Comparison of ENCODE assay signal across 17 mouse cellular contexts in the genomic region with DNA sequence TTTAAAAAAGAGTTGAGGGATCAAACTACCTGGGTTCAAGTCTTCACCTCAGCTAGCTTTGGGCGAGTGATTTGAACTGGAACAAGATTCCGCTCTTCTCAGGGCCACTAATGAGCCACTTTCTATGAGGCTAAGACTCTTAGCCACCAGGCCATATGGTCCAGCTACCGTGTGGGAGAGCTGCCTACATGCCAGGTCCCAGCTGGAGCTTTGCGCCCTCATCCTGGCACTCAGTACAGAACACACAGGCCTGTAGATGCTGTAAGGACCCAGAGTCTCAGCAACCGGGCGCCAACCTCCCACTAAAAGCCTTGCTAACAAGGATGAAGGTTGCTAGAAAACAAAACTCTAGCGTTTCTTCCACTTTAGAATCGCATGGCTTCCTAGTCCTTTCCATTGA. TPM values are rescaled to one million over a fixed set of nuclear protein-coding genes. Genes with fewer than 3 reads are reported as not detected.
A peak's percentile ranks its signal among the peaks of the same experiment; 100 is the strongest.
DNase-seq lines count a peak whose midpoint lies in the region; ATAC-seq lines count a peak whose summit lies in the region.
"Had no signal": no experiment of that assay in that cellular context is flagged by ENCODE, and none has a peak within 500 bp of the region (broad histone marks: within the 10 kb centered on the region; RNA-seq: fewer than 3 reads in every experiment).

No protein-coding gene starts in this region.

- H3K27ac ChIP-seq in limb, embryonic 12.5 days: 0 out of 2 replicates have a peak overlapping the region, but pooled peaks have one; percentile 23
- H3K27ac ChIP-seq in limb, embryonic 10.5 days: no peak overlapping the region
- H3K27ac ChIP-seq: hindbrain, embryonic 14.5 days; intestine, embryonic 15.5 days; kidney, embryonic 15.5 days; liver, embryonic 15.5 days; stomach, postnatal 0 days had no signal

- no peaks in the 10 kb centered on the region for H3K27me3 ChIP-seq in limb, embryonic 12.5 days
- H3K27me3 ChIP-seq in limb, embryonic 10.5 days (ENCODE audit: low read depth, poor library complexity, severe bottlenecking): no peaks in the 10 kb centered on the region
- H3K27me3 ChIP-seq: heart, embryonic 12.5 days; intestine, embryonic 15.5 days; kidney, embryonic 15.5 days; liver, embryonic 15.5 days had no signal

- DNase-seq in limb, embryonic 10.5 days (ENCODE audit: low spot score): no peak
- DNase-seq in cerebellum, adult 11-12 months: peak; percentile 94
- DNase-seq in cerebellum, postnatal 14 days: peak; percentile 76 to 89
- DNase-seq in layer of hippocampus, postnatal 36 days: peak; percentile 51 to 61
- no peak for DNase-seq in embryo, embryonic 9.5 days (ENCODE audit: extremely low spot score)
- no peak for DNase-seq in heart, adult 18-20 months
- DNase-seq: right cerebral cortex, postnatal 14 days had no signal

- no peaks in the 10 kb centered on the region for H3K9me3 ChIP-seq in limb, embryonic 12.5 days
- no peaks in the 10 kb centered on the region for H3K9me3 ChIP-seq in limb, embryonic 10.5 days (replicated peaks)
- H3K9me3 ChIP-seq: G1E; heart, embryonic 12.5 days; intestine, embryonic 15.5 days; kidney, embryonic 15.5 days; liver, embryonic 15.5 days had no signal

- WGBS in limb, embryonic 12.5 days: 93% methylated on average over 8 of the region's 8 CpGs
- WGBS in limb, embryonic 10.5 days: 91% methylated on average over 8 of the region's 8 CpGs

- no peak for ATAC-seq in limb, embryonic 12.5 days (ENCODE audit: insufficient number of reproducible peaks, insufficient read depth, low FRiP score, low TSS enrichment, low read depth)
- ATAC-seq: intestine, embryonic 15.5 days; lung, postnatal 0 days; midbrain, embryonic 16.5 days had no signal

- no peak overlapping the region for H3K4me3 ChIP-seq in limb, embryonic 12.5 days (replicated peaks)
- no peak overlapping the region for H3K4me3 ChIP-seq in limb, embryonic 10.5 days
- H3K4me3 ChIP-seq: heart, embryonic 12.5 days; intestine, embryonic 15.5 days; kidney, embryonic 15.5 days; liver, embryonic 15.5 days had no signal

- H3K4me2 ChIP-seq in limb, embryonic 12.5 days: no peak overlapping the region
- H3K4me2 ChIP-seq: heart, embryonic 12.5 days; hindbrain, embryonic 14.5 days; intestine, embryonic 15.5 days; kidney, embryonic 15.5 days; liver, embryonic 15.5 days had no signal

- H3K4me1 ChIP-seq in limb, embryonic 12.5 days (replicated peaks): no peaks in the 10 kb centered on the region
- H3K4me1 ChIP-seq in limb, embryonic 10.5 days: no peaks in the 10 kb centered on the region
- H3K4me1 ChIP-seq: intestine, embryonic 15.5 days; kidney, embryonic 15.5 days had no signal

- no peak overlapping the region for H3K9ac ChIP-seq in limb, embryonic 12.5 days (replicated peaks)
- H3K9ac ChIP-seq: heart, embryonic 12.5 days; hindbrain, embryonic 14.5 days; intestine, embryonic 15.5 days; kidney, embryonic 15.5 days; liver, embryonic 15.5 days had no signal

- H3K36me3 ChIP-seq in limb, embryonic 12.5 days: peaks cover 84% of the 10 kb centered on the region
- peaks cover 92% of the 10 kb centered on the region for H3K36me3 ChIP-seq in limb, embryonic 10.5 days

RNA-seq across cellular contexts. Expression of gene Fuk, which starts 13.8 kb away (rescaled TPM):
- 17.9 and 20.3 TPM in 2 replicates for polyA plus RNA-seq in limb, embryonic 12.5 days (2016; fragmentation: Nextera tagmentation; extraction: Ambion mirVana)
- 15.9 and 17.8 TPM in 2 replicates for polyA plus RNA-seq in limb, embryonic 10.5 days (2016; fragmentation: Nextera tagmentation; extraction: Ambion mirVana)
- total RNA-seq in layer of hippocampus, postnatal 36 days (2021): 10 to 100 TPM; 20.8 to 24.0 TPM
- 1 to 10 TPM; 5.2 to 5.5 TPM for total RNA-seq in heart, adult 18-20 months (2021)

RNA-seq across cellular contexts. Expression of gene St3gal2, which starts 31.3 kb away (rescaled TPM):
- polyA plus RNA-seq in limb, embryonic 12.5 days (2016; fragmentation: Nextera tagmentation; extraction: Ambion mirVana): 41.6 and 44.2 TPM in 2 replicates
- polyA plus RNA-seq in limb, embryonic 10.5 days (2016; fragmentation: Nextera tagmentation; extraction: Ambion mirVana): 42.2 and 42.7 TPM in 2 replicates
- 10 to 100 TPM; 94.9 to 95.6 TPM for total RNA-seq in layer of hippocampus, postnatal 36 days (2021)
- total RNA-seq in heart, adult 18-20 months (2021): 10 to 100 TPM; 20.9 to 23.3 TPM

RNA-seq across cellular contexts. Expression of gene Sf3b3, which starts 41.9 kb away (rescaled TPM):
- 207 and 211 TPM in 2 replicates for polyA plus RNA-seq in limb, embryonic 12.5 days (2016; fragmentation: Nextera tagmentation; extraction: Ambion mirVana)
- polyA plus RNA-seq in limb, embryonic 10.5 days (2016; fragmentation: Nextera tagmentation; extraction: Ambion mirVana): 232 and 238 TPM in 2 replicates
- total RNA-seq in layer of hippocampus, postnatal 36 days (2021): 10 to 100 TPM; 73.1 to 76.9 TPM
- total RNA-seq in heart, adult 18-20 months (2021): 10 to 100 TPM; 36.7 to 37.5 TPM

RNA-seq across cellular contexts. Expression of gene Cog4, which starts 42.0 kb away (rescaled TPM):
- polyA plus RNA-seq in limb, embryonic 12.5 days (2016; fragmentation: Nextera tagmentation; extraction: Ambion mirVana): 84.9 and 88.6 TPM in 2 replicates
- polyA plus RNA-seq in limb, embryonic 10.5 days (2016; fragmentation: Nextera tagmentation; extraction: Ambion mirVana): 75.8 and 87.0 TPM in 2 replicates
- 10 to 100 TPM; 58.6 to 67.6 TPM for total RNA-seq in layer of hippocampus, postnatal 36 days (2021)
- 10 to 100 TPM; 69.4 to 74.8 TPM for total RNA-seq in heart, adult 18-20 months (2021)

Comparison
In these comparisons a context has a peak if more than half of its experiments do, and no peak if none do; other contexts are left out.
1. DNase-seq: peak in cerebellum, adult 11-12 months (single experiment), cerebellum, postnatal 14 days (2 of 2) and layer of hippocampus, postnatal 36 days (2 of 2); none in limb, embryonic 10.5 days (single experiment), embryo, embryonic 9.5 days (single experiment) and heart, adult 18-20 months (0 of 2).